Mouse (Mus musculus) ES-E14 (cell line): ENCODE measurements around the gene Ccng2.

ENCODE experiments used
- HCFC1 ChIP-seq: IDR thresholded peaks from 2 replicates; pipeline ENCODE4 v1.6.1; 2012; ENCODE audit warnings: low read length, inconsistent platforms, borderline replicate concordance; ENCODE audit not compliant: insufficient read depth
- MAFK ChIP-seq: IDR thresholded peaks from 2 replicates; pipeline ENCODE4 v1.6.1; 2014; ENCODE audit warnings: mild to moderate bottlenecking, low read depth, low read length, inconsistent platforms; ENCODE audit not compliant: insufficient read depth
- ZNF384 ChIP-seq: IDR thresholded peaks from 2 replicates; pipeline ENCODE4 v1.6.1; 2012; ENCODE audit warnings: low read depth, low read length, inconsistent platforms

GRCm38 (mm10) chr5:93232838-93233237 lies 34.2 kb upstream of the Ccng2 start:
- TF ChIP-seq ZNF384 = no peak
- no peak for TF ChIP-seq MAFK
- TF ChIP-seq HCFC1 = no peak
